Mouse (Mus musculus) spleen, adult 18-20 months (tissue): ENCODE data around the gene Fgf12.

Experiments used
- DNase-seq, 2 experiments: peaks; one replicate each; pipeline ENCODE4 v3.0.0; 2022; ENCODE audit warnings: mixed read lengths in 2 of 2

Fgf12 gene

GRCm38 (mm10) chr16:28303889-28304288 is 449.0 kb downstream of the Fgf12 start:
- DNase-seq = no peak

DNA sequence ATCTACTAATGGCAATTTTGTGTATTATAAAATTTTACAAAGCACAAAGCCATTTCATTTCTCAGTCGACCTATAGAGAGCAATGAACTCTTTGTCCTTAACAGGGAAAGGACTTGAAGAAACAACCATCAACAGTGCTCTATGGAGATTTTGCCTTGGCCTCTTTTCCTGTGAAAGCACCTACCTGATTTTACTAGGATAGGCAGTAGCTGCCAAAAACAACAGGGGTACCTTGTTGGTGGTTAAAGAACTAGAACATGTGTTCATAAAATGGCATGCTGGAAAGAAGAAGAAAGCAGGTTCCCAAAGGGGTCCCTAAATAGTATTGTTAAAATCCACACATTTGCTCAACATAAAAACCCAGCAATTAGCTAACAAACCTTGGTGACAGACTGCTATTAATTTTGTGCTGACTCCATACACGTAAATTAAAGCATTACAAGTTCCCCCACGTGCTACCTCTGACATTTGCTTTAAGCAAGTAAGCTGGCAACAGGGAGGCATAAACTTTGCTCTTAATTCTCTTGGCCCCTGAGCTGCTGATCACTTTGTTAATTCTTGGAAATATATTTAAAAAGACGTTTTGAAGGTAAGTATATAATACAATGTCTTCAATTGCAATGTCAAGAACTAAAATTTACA is 463.1 kb downstream of the Fgf12 start:
- no peak for DNase-seq

DNA sequence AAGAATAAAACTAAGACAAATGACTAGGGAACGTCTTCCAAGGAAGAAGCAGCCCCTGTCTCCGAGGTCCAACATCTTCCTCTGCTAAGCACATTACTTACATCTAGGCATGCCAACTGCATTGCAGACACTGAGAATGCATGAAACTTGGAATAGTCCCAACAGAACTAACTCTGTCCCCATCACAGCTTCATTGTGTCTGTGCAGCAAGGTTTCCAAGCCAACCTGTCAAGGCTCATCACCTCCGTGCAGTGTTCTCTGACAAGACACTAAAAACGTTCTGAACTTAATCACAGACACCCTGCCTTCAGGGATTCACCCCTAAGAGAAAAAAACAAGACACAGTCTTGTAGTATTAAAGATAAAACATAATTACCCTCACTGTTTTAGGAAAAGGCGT is 495.0 kb downstream of the Fgf12 start:
- no peak for DNase-seq

DNA sequence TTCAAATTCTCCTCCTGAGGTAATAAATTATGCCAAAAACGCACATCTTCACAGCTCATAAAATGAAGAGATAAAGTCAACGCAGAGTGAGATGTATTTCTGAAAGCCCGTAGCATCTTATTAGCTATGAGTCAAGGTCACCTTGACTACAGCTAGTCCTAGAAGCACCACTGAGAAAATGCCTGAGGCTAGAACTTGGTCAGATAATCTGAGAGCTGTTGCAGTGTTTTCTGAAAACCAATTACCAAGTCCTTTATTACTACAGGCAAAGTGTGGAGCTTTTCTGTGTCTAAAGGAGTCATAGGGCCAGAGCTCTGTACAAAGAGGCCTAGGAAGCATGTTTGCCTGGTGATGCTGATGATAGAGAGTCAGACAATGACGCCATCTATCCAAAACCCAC is 498.6 kb downstream of the Fgf12 start:
- no peak for DNase-seq

- no peak for DNase-seq
Observed at GRCm38 (mm10) chr16:28251930-28252329, 500.9 kb downstream of the Fgf12 start.

GRCm38 (mm10) chr16:28242867-28243649 is 509.8 kb downstream of the Fgf12 start:
- DNase-seq = no peak

DNA sequence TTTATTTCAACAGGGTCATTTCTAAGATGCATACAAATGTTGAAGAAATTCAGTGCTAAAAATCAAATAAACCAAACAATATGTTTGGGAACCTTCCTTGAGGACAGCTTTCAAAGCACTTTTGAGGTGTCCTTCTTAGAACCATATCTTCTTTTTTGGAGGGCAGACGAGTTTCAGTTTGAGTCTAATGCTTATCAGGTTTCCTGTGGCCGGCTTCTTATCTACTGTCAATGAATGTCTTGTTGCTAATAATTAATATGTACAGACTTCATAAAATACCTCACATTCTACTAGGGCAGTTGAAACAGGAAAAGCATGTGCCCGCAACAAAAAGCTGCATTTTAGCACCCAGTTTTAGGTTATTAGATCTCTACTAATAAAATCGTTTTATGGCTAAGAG is 513.5 kb downstream of the Fgf12 start:
- no peak for DNase-seq

GRCm38 (mm10) chr16:28238019-28238868 is 514.6 kb downstream of the Fgf12 start:
- DNase-seq = no peak

DNA sequence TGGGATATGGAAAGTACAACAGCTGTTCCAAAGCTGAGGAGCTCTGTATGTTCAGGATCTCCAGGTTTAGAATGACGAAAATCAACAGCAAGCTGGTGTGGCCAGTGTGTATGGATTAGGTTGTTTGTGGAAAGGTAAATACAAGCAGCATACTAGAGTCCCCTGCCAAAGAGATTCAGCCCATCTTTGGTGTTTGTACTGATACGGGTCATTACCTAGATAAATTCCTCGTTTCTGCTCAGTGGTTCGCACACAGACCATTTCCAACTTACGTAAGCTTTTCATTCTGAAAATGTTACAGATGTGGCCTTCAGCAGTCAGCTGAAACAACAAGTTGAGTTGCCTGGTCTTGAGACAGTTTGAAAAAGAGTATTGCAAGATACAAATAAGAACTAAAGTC is 536.9 kb downstream of the Fgf12 start:
- DNase-seq = no peak

DNA sequence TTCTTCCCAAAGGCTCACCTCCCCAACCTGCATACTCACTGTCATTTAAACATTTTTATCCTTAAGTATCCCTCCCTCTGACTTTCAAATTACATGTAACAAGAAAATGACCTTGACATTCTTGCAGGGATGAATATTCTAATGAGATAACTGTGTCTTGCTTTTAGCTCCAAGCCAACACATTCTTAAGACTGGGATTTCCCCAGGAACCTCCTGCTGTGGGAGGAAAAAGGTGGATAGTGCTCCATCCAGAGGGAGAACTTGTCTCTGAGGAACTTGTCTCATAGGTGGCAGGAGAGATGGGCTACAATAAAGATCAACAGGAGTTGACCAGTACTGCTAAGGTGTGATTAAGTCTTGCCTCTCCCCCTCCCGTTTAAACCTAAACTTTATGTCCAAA is 540.5 kb downstream of the Fgf12 start:
- no peak for DNase-seq

DNA sequence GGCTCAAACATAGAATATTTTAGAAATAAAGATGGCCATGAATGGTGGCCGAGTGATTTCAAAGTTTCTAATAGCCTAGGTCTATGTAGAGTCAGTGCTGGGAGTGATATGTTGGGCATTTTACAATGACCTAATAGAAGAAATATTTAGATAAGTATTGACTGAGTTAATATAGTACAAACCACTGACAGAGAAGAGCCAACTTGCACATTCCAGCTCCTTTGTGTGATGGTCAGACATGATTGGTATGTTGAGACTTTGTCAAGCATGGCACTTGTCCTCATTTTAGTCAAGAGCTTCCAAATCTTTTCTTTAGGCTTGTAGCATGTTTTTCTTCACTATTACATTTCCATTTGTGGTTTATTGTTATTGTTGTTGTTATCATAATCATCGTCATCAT is 596.4 kb downstream of the Fgf12 start:
- no peak for DNase-seq

GRCm38 (mm10) chr16:28140972-28141371 is 611.9 kb downstream of the Fgf12 start:
- DNase-seq = no peak

GRCm38 (mm10) chr16:28127006-28127405 is 625.9 kb downstream of the Fgf12 start:
- DNase-seq = no peak
